Mouse (Mus musculus) stomach, postnatal 0 days (tissue): ENCODE data around the gene Armh2. TPM values are rescaled to one million over a fixed set of nuclear protein-coding genes. Genes with fewer than 3 reads are reported as not detected.

Experiments
- ATAC-seq: fragments of 200-750 bp; cut with Nextera tagmentation; 2 replicates; pipeline ENCODE4 v1.8.0; 2017; ENCODE audit not compliant: low FRiP score, low TSS enrichment
- DNase-seq: peaks from one replicate; pipeline ENCODE4 v3.0.0-alpha.2; 2016; ENCODE audit warnings: low spot score
- H3K27ac ChIP-seq: fragments of 300-500 bp; sonication (generic); replicated peaks from 2 replicates; pipeline ENCODE4 v1.5.1; 2014; ENCODE audit warnings: mild to moderate bottlenecking, control low read depth
- H3K27me3 ChIP-seq: fragments of 300-500 bp; sonication (generic); 2 replicates; pipeline ENCODE4 v1.6.1; 2014; ENCODE audit warnings: low read length; ENCODE audit not compliant: control insufficient read depth, insufficient read depth
- H3K36me3 ChIP-seq: fragments of 300-500 bp; sonication (generic); 2 replicates; pipeline ENCODE4 v1.6.1; 2014; ENCODE audit warnings: low read length, mixed read lengths; ENCODE audit not compliant: control insufficient read depth, insufficient read depth
- H3K4me1 ChIP-seq: fragments of 300-500 bp; sonication (generic); replicated peaks from 2 replicates; pipeline ENCODE4 v1.6.1; 2014; ENCODE audit warnings: antibody characterized with exemption; ENCODE audit not compliant: control insufficient read depth, insufficient read depth
- H3K4me2 ChIP-seq: fragments of 300-500 bp; sonication (generic); replicated peaks from 2 replicates; pipeline ENCODE4 v1.6.1; 2014; ENCODE audit warnings: low read depth, mild to moderate bottlenecking, control low read depth, moderate library complexity
- H3K4me3 ChIP-seq: fragments of 300-500 bp; sonication (generic); 2 replicates; pipeline ENCODE4 v1.5.1; 2014; ENCODE audit warnings: low read depth, low read length, control low read depth
- H3K9ac ChIP-seq: fragments of 300-500 bp; sonication (generic); 2 replicates; pipeline ENCODE4 v1.6.1; 2014; ENCODE audit warnings: mild to moderate bottlenecking, low read length, control low read depth, mixed read lengths
- H3K9me3 ChIP-seq: fragments of 300-500 bp; sonication (generic); 2 replicates; pipeline ENCODE4 v1.6.1; 2016; ENCODE audit warnings: low read length; ENCODE audit not compliant: control insufficient read depth
- CTCF ChIP-seq: IDR thresholded peaks from 2 replicates; pipeline ENCODE4 v1.5.1; 2016; ENCODE audit warnings: antibody characterized with exemption, low read depth, mild to moderate bottlenecking, moderate library complexity
- EP300 ChIP-seq: optimal IDR thresholded peaks from 2 replicates; pipeline ENCODE3; 2016; ENCODE audit warnings: antibody characterized with exemption
- WGBS: fragments of 180-500 bp; shearing (Covaris S2); extraction: QIAGEN DNeasy Blood & Tissue Kit; methylation state at CpG from one replicate; pipeline ENCODE4 v1.1.7; 2014; 5-methylcytosine and 5-hydroxymethylcytosine counted together
- polyA plus RNA-seq: library from polyadenylated mRNA; unstranded; fragments of >200 nt; fragmentation: Nextera tagmentation; extraction: Ambion mirVana; gene quantifications from 2 replicates; pipeline ENCODE4 v1.2.1, GENCODE M21; 2015

Armh2 gene
- polyA plus RNA-seq, 1 experiment from 2014 or later = not detected

- Histone ChIP-seq H3K27ac (no peak overlapping the region), H3K9ac (no peak overlapping the region), H3K36me3 (peaks cover 4% of the 10 kb centered on the region; the same call in 1 of the 2 replicates), H3K4me2 (no peak overlapping the region), H3K9me3 (no peaks in the 10 kb centered on the region), H3K4me3 (no peak overlapping the region), H3K27me3 (no peaks in the 10 kb centered on the region), H3K4me1 (no peaks in the 10 kb centered on the region)
- no peak for TF ChIP-seq EP300
- no peak for TF ChIP-seq CTCF
- no peak for ATAC-seq
- 62% methylated on average over 3 of the region's 3 CpGs for WGBS
- no peak for DNase-seq
These were observed 6.8 kb downstream of the Armh2 start for GRCm38 (mm10) chr13:24747823-24748222.

- DNase-seq = no peak
- WGBS = 89% methylated on average over 8 of the region's 8 CpGs
These were observed 9.8 kb downstream of the Armh2 start for GRCm38 (mm10) chr13:24750807-24751206.

GRCm38 (mm10) chr13:24751396-24751795 lies 10.4 kb downstream of the Armh2 start:
- DNase-seq (no peak), ATAC-seq (no peak)
- Histone ChIP-seq H3K4me3 (no peak overlapping the region), H3K27me3 (no peaks in the 10 kb centered on the region), H3K36me3 (peaks cover 4% of the 10 kb centered on the region; the same call in 1 of the 2 replicates), H3K9me3 (no peaks in the 10 kb centered on the region), H3K27ac (no peak overlapping the region), H3K4me2 (no peak overlapping the region), H3K9ac (no peak overlapping the region), H3K4me1 (no peaks in the 10 kb centered on the region)
- TF ChIP-seq EP300 (no peak), CTCF (no peak)
- WGBS = 81% methylated on average over 8 of the region's 8 CpGs

More at GRCm38 (mm10) chr13:24750807-24751206, 9.8 kb downstream of the Armh2 start:
- Histone ChIP-seq H3K4me2 (no peak overlapping the region), H3K27me3 (no peaks in the 10 kb centered on the region), H3K9ac (no peak overlapping the region), H3K36me3 (peaks cover 4% of the 10 kb centered on the region; the same call in 1 of the 2 replicates), H3K4me1 (no peaks in the 10 kb centered on the region), H3K4me3 (no peak overlapping the region), H3K9me3 (no peaks in the 10 kb centered on the region), H3K27ac (no peak overlapping the region)
- ATAC-seq = no peak
- TF ChIP-seq CTCF (no peak), EP300 (no peak)

- no peak for TF ChIP-seq EP300
- TF ChIP-seq CTCF = no peak
These were observed 15.7 kb downstream of the Armh2 start for GRCm38 (mm10) chr13:24756756-24757155.

GRCm38 (mm10) chr13:24757820-24758564 lies 17.0 kb downstream of the Armh2 start:
- Histone ChIP-seq H3K9ac (no peak overlapping the region), H3K4me3 (no peak overlapping the region), H3K4me1 (no peaks in the 10 kb centered on the region), H3K27ac (no peak overlapping the region), H3K36me3 (no peaks in the 10 kb centered on the region), H3K4me2 (no peak overlapping the region), H3K27me3 (no peaks in the 10 kb centered on the region), H3K9me3 (no peaks in the 10 kb centered on the region)
- DNase-seq (no peak), ATAC-seq (no peak)
- no peak for TF ChIP-seq CTCF
- TF ChIP-seq EP300 = no peak
- 71% methylated on average over 12 of the region's 12 CpGs for WGBS

More at GRCm38 (mm10) chr13:24756756-24757155, 15.7 kb downstream of the Armh2 start:
- Histone ChIP-seq H3K9me3 (no peaks in the 10 kb centered on the region), H3K4me3 (no peak overlapping the region), H3K9ac (no peak overlapping the region), H3K36me3 (no peaks in the 10 kb centered on the region), H3K27me3 (no peaks in the 10 kb centered on the region), H3K4me1 (no peaks in the 10 kb centered on the region), H3K27ac (no peak overlapping the region), H3K4me2 (no peak overlapping the region)
- DNase-seq (no peak), ATAC-seq (no peak)
- WGBS = 97% methylated on average over 3 of the region's 3 CpGs

- Histone ChIP-seq H3K27me3 (no peaks in the 10 kb centered on the region), H3K36me3 (no peaks in the 10 kb centered on the region), H3K4me2 (no peak overlapping the region), H3K9me3 (no peaks in the 10 kb centered on the region), H3K4me3 (no peak overlapping the region), H3K27ac (no peak overlapping the region), H3K4me1 (no peaks in the 10 kb centered on the region), H3K9ac (no peak overlapping the region)
- ATAC-seq (no peak), DNase-seq (no peak)
- TF ChIP-seq CTCF (no peak), EP300 (no peak)
- WGBS = 52% methylated on average over 10 of the region's 10 CpGs
These were observed 18.4 kb downstream of the Armh2 start for GRCm38 (mm10) chr13:24759451-24759850.
